Mouse (Mus musculus): Measurements from ENCODE around the gene Kat7.

Gene Kat7

GRCm38 (mm10) chr11:95279061-95279659 is 30.9 kb downstream of the Kat7 start:
- DNase-seq (ENCODE audit: low spot score in 2 of 2): no peak

GRCm38 (mm10) chr11:95276056-95276455 is 34.0 kb downstream of the Kat7 start:
- no peak for DNase-seq (ENCODE audit: low spot score in 2 of 2)

- DNase-seq (ENCODE audit: low spot score in 2 of 2): no peak
These were observed 35.4 kb downstream of the Kat7 start for GRCm38 (mm10) chr11:95274613-95275012.

GRCm38 (mm10) chr11:95273661-95274060 is 36.4 kb downstream of the Kat7 start:
- DNase-seq (ENCODE audit: low spot score in 2 of 2): no peak

GRCm38 (mm10) chr11:95266540-95267245 is 43.4 kb downstream of the Kat7 start:
- DNase-seq (ENCODE audit: low spot score in 2 of 2): no peak

GRCm38 (mm10) chr11:95264455-95265013 is 45.5 kb downstream of the Kat7 start:
- DNase-seq (ENCODE audit: low spot score in 2 of 2): no peak

- DNase-seq (ENCODE audit: low spot score in 2 of 2): no peak
These were observed 46.1 kb downstream of the Kat7 start for GRCm38 (mm10) chr11:95263816-95264454.

- DNase-seq (ENCODE audit: low spot score in 2 of 2): no peak
These were observed 48.8 kb downstream of the Kat7 start, which contains the start of gene Tac4 for GRCm38 (mm10) chr11:95261178-95261751. Gene Tac4, plus strand, starts transcription at chr11:95261529.

GRCm38 (mm10) chr11:95259088-95259849 is 50.8 kb downstream of the Kat7 start:
- peak; percentile 72 to 82 for DNase-seq (ENCODE audit: low spot score in 2 of 2)

- peak; percentile 54 to 58 for DNase-seq (ENCODE audit: low spot score in 2 of 2)
These were observed 51.6 kb downstream of the Kat7 start for GRCm38 (mm10) chr11:95258490-95258889.

- no peak for DNase-seq (ENCODE audit: low spot score in 2 of 2)
These were observed 52.1 kb downstream of the Kat7 start for GRCm38 (mm10) chr11:95257930-95258329.

- DNase-seq (ENCODE audit: low spot score in 2 of 2): no peak
These were observed 54.3 kb downstream of the Kat7 start for GRCm38 (mm10) chr11:95255747-95256146.

GRCm38 (mm10) chr11:95254165-95254564 is 55.9 kb downstream of the Kat7 start:
- no peak for DNase-seq (ENCODE audit: low spot score in 2 of 2)

GRCm38 (mm10) chr11:95252104-95252503 is 57.9 kb downstream of the Kat7 start:
- no peak for DNase-seq (ENCODE audit: low spot score in 2 of 2)

GRCm38 (mm10) chr11:95251295-95251694 is 58.8 kb downstream of the Kat7 start:
- DNase-seq (ENCODE audit: low spot score in 2 of 2): peak; percentile 43 to 74

GRCm38 (mm10) chr11:95250110-95250509 is 59.9 kb downstream of the Kat7 start:
- DNase-seq (ENCODE audit: low spot score in 2 of 2): no peak

GRCm38 (mm10) chr11:95247065-95247464 is 63.0 kb downstream of the Kat7 start:
- DNase-seq (ENCODE audit: low spot score in 2 of 2): no peak

GRCm38 (mm10) chr11:95245456-95245855 is 64.6 kb downstream of the Kat7 start:
- no peak for DNase-seq (ENCODE audit: low spot score in 2 of 2)

GRCm38 (mm10) chr11:95242653-95243052 is 67.4 kb downstream of the Kat7 start:
- no peak for DNase-seq (ENCODE audit: low spot score in 2 of 2)

GRCm38 (mm10) chr11:95238477-95238876 is 71.6 kb downstream of the Kat7 start:
- DNase-seq (ENCODE audit: low spot score in 2 of 2): no peak

- no peak for DNase-seq (ENCODE audit: low spot score in 2 of 2)
These were observed 77.7 kb downstream of the Kat7 start for GRCm38 (mm10) chr11:95232329-95232696.
